ENCODE assay signal across 22 mouse cellular contexts in genomic region chr4:7222922-7223321, GRCm38 (mm10).
DNase-seq lines count a peak whose midpoint lies in the region; ATAC-seq and TF ChIP-seq lines count a peak whose summit lies in the region.
"Had no signal": no experiment of that assay in that cellular context is flagged by ENCODE, and none has a peak within 500 bp of the region (broad histone marks: within the 10 kb centered on the region; RNA-seq: fewer than 3 reads in every experiment).

No protein-coding gene starts in this region.

- H3K9ac ChIP-seq in embryonic facial prominence, embryonic 12.5 days = no peak overlapping the region
- no peak overlapping the region for H3K9ac ChIP-seq in hindbrain, embryonic 12.5 days
- no peak overlapping the region for H3K9ac ChIP-seq in midbrain, embryonic 11.5 days (ENCODE audit: low read length)
- no peak overlapping the region for H3K9ac ChIP-seq in midbrain, embryonic 15.5 days
- H3K9ac ChIP-seq in ES-Bruce4 (ENCODE audit: low read depth, poor library complexity, severe bottlenecking) = no peak overlapping the region
- H3K9ac ChIP-seq: embryonic facial prominence, embryonic 13.5 days had no signal

- no peak overlapping the region for H3K4me3 ChIP-seq in embryonic facial prominence, embryonic 12.5 days
- no peak overlapping the region for H3K4me3 ChIP-seq in embryonic facial prominence, embryonic 10.5 days
- H3K4me3 ChIP-seq in hindbrain, embryonic 12.5 days = no peak overlapping the region
- H3K4me3 ChIP-seq in hindbrain, embryonic 10.5 days = no peak overlapping the region
- H3K4me3 ChIP-seq in midbrain, embryonic 11.5 days (ENCODE audit: low read depth, low read length) = no peak overlapping the region
- H3K4me3 ChIP-seq in midbrain, embryonic 15.5 days = no peak overlapping the region
- H3K4me3 ChIP-seq in ES-Bruce4 (ENCODE audit: low read depth, low read length) = no peak overlapping the region
- H3K4me3 ChIP-seq: embryonic facial prominence, embryonic 13.5 days; heart, embryonic 10.5 days had no signal

- no peak for TF ChIP-seq POLR2A in ES-Bruce4 (IDR thresholded peaks at IDR 0.05; ENCODE audit: insufficient read depth, low read length)

- no peak for TF ChIP-seq EP300 in ES-Bruce4 (IDR thresholded peaks at IDR 0.05; ENCODE audit: insufficient read depth, low read depth, low read length)

- no peaks in the 10 kb centered on the region for H3K36me3 ChIP-seq in embryonic facial prominence, embryonic 12.5 days
- H3K36me3 ChIP-seq in embryonic facial prominence, embryonic 10.5 days (replicated peaks) = no peaks in the 10 kb centered on the region
- no peaks in the 10 kb centered on the region for H3K36me3 ChIP-seq in hindbrain, embryonic 12.5 days
- no peaks in the 10 kb centered on the region for H3K36me3 ChIP-seq in hindbrain, embryonic 10.5 days
- H3K36me3 ChIP-seq in midbrain, embryonic 11.5 days (ENCODE audit: control insufficient read depth, insufficient read depth, low read length) = no peaks in the 10 kb centered on the region
- H3K36me3 ChIP-seq in midbrain, embryonic 15.5 days (replicated peaks) = no peaks in the 10 kb centered on the region
- H3K36me3 ChIP-seq in ES-Bruce4 (ENCODE audit: control insufficient read depth, insufficient read depth, low read length, poor library complexity, severe bottlenecking) = no peaks in the 10 kb centered on the region
- H3K36me3 ChIP-seq: embryonic facial prominence, embryonic 13.5 days; heart, embryonic 10.5 days had no signal

- TF ChIP-seq CTCF in ES-Bruce4 (IDR thresholded peaks at IDR 0.05; ENCODE audit: low read depth, low read length) = no peak

- no peaks in the 10 kb centered on the region for H3K9me3 ChIP-seq in embryonic facial prominence, embryonic 12.5 days
- no peaks in the 10 kb centered on the region for H3K9me3 ChIP-seq in embryonic facial prominence, embryonic 10.5 days
- no peaks in the 10 kb centered on the region for H3K9me3 ChIP-seq in hindbrain, embryonic 12.5 days (replicated peaks)
- no peaks in the 10 kb centered on the region for H3K9me3 ChIP-seq in hindbrain, embryonic 10.5 days
- no peaks in the 10 kb centered on the region for H3K9me3 ChIP-seq in midbrain, embryonic 11.5 days (ENCODE audit: control insufficient read depth, low read length)
- H3K9me3 ChIP-seq in midbrain, embryonic 15.5 days = no peaks in the 10 kb centered on the region
- peaks cover 5% of the 10 kb centered on the region; the same call in 1 of the 2 replicates for H3K9me3 ChIP-seq in ES-Bruce4 (replicated peaks; ENCODE audit: control insufficient read depth, insufficient read depth, low read length, poor library complexity, severe bottlenecking)
- H3K9me3 ChIP-seq: embryonic facial prominence, embryonic 13.5 days; heart, embryonic 10.5 days had no signal

- 96% methylated on average over 3 of the region's 3 CpGs for WGBS in embryonic facial prominence, embryonic 12.5 days
- WGBS in embryonic facial prominence, embryonic 10.5 days = 91% methylated on average over 3 of the region's 3 CpGs
- WGBS in hindbrain, embryonic 12.5 days = 98% methylated on average over 3 of the region's 3 CpGs
- WGBS in hindbrain, embryonic 10.5 days = 91% methylated on average over 3 of the region's 3 CpGs
- WGBS in midbrain, embryonic 11.5 days = 90% methylated on average over 3 of the region's 3 CpGs
- 97% methylated on average over 3 of the region's 3 CpGs for WGBS in midbrain, embryonic 15.5 days

- 0 out of 2 replicates have a peak, but pooled peaks have one; percentile 41 for ATAC-seq in embryonic facial prominence, embryonic 12.5 days (ENCODE audit: insufficient number of reproducible peaks, insufficient read depth, low FRiP score, low TSS enrichment)
- ATAC-seq in hindbrain, embryonic 12.5 days (ENCODE audit: low FRiP score) = 0 out of 2 replicates have a peak, but pooled peaks have one; percentile 22
- no peak for ATAC-seq in midbrain, embryonic 11.5 days (ENCODE audit: low FRiP score)
- ATAC-seq in midbrain, embryonic 15.5 days (replicated peaks) = no peak
- ATAC-seq: CD4-positive, CD25-positive, alpha-beta regulatory T cell, adult 4 months; forebrain, embryonic 16.5 days; intestine, postnatal 0 days had no signal

- no peak overlapping the region for H3K27ac ChIP-seq in embryonic facial prominence, embryonic 12.5 days
- no peak overlapping the region for H3K27ac ChIP-seq in embryonic facial prominence, embryonic 10.5 days (replicated peaks)
- H3K27ac ChIP-seq in hindbrain, embryonic 12.5 days = no peak overlapping the region
- no peak overlapping the region for H3K27ac ChIP-seq in hindbrain, embryonic 10.5 days
- H3K27ac ChIP-seq in midbrain, embryonic 11.5 days (ENCODE audit: low read depth, low read length) = no peak overlapping the region
- H3K27ac ChIP-seq in midbrain, embryonic 15.5 days = no peak overlapping the region
- peak overlapping the region; percentile 51; the same call in 1 of the 2 replicates for H3K27ac ChIP-seq in ES-Bruce4 (ENCODE audit: insufficient read depth, low read length)
- H3K27ac ChIP-seq: embryonic facial prominence, embryonic 13.5 days; heart, embryonic 10.5 days had no signal

- H3K4me2 ChIP-seq in embryonic facial prominence, embryonic 12.5 days (replicated peaks) = no peak overlapping the region
- H3K4me2 ChIP-seq in hindbrain, embryonic 12.5 days (replicated peaks) = no peak overlapping the region
- H3K4me2 ChIP-seq in midbrain, embryonic 11.5 days = no peak overlapping the region
- H3K4me2 ChIP-seq in midbrain, embryonic 15.5 days = no peak overlapping the region
- H3K4me2 ChIP-seq: embryonic facial prominence, embryonic 13.5 days had no signal

- no peak for DNase-seq in embryonic facial prominence, embryonic 10.5 days (ENCODE audit: low spot score)
- no peak for DNase-seq in hindbrain, embryonic 10.5 days (ENCODE audit: low spot score)
- DNase-seq in midbrain, embryonic 11.5 days (ENCODE audit: low spot score, missing footprints) = peak; percentile 82
- DNase-seq: adrenal gland, postnatal 10 days; B cell, adult 2 months; cerebellum, adult 11 months; cerebellum, adult 8-10 months; cerebellum, postnatal 14 days; embryo, embryonic 11 days; gastrocnemius, postnatal 10 days; heart, adult 18-20 months; heart, postnatal 10 days; heart, postnatal 4 days had no signal

- no peaks in the 10 kb centered on the region for H3K27me3 ChIP-seq in embryonic facial prominence, embryonic 12.5 days
- H3K27me3 ChIP-seq in embryonic facial prominence, embryonic 10.5 days (replicated peaks; ENCODE audit: low read depth, poor library complexity, severe bottlenecking) = no peaks in the 10 kb centered on the region
- H3K27me3 ChIP-seq in hindbrain, embryonic 12.5 days = no peaks in the 10 kb centered on the region
- H3K27me3 ChIP-seq in hindbrain, embryonic 10.5 days (ENCODE audit: insufficient read depth, poor library complexity, severe bottlenecking) = no peaks in the 10 kb centered on the region
- no peaks in the 10 kb centered on the region for H3K27me3 ChIP-seq in midbrain, embryonic 11.5 days (ENCODE audit: control insufficient read depth, insufficient read depth, low read length)
- no peaks in the 10 kb centered on the region for H3K27me3 ChIP-seq in midbrain, embryonic 15.5 days (replicated peaks)
- no peaks in the 10 kb centered on the region for H3K27me3 ChIP-seq in ES-Bruce4 (ENCODE audit: control insufficient read depth, insufficient read depth, low read length, poor library complexity, severe bottlenecking)
- H3K27me3 ChIP-seq: embryonic facial prominence, embryonic 13.5 days had no signal

- H3K4me1 ChIP-seq in embryonic facial prominence, embryonic 12.5 days = no peaks in the 10 kb centered on the region
- H3K4me1 ChIP-seq in embryonic facial prominence, embryonic 10.5 days = no peaks in the 10 kb centered on the region
- H3K4me1 ChIP-seq in hindbrain, embryonic 12.5 days = no peaks in the 10 kb centered on the region
- H3K4me1 ChIP-seq in hindbrain, embryonic 10.5 days (replicated peaks) = no peaks in the 10 kb centered on the region
- no peaks in the 10 kb centered on the region for H3K4me1 ChIP-seq in midbrain, embryonic 11.5 days (ENCODE audit: control insufficient read depth, insufficient read depth, low read length)
- no peaks in the 10 kb centered on the region for H3K4me1 ChIP-seq in midbrain, embryonic 15.5 days
- H3K4me1 ChIP-seq in ES-Bruce4 (ENCODE audit: control insufficient read depth, insufficient read depth, low read length) = no peaks in the 10 kb centered on the region
- H3K4me1 ChIP-seq: embryonic facial prominence, embryonic 13.5 days; heart, embryonic 10.5 days had no signal

Comparison
In these comparisons a context has a peak if more than half of its experiments do, and no peak if none do; other contexts are left out.
1. ATAC-seq: peak in embryonic facial prominence, embryonic 12.5 days (single experiment) and hindbrain, embryonic 12.5 days (single experiment); none in midbrain, embryonic 11.5 days (single experiment) and midbrain, embryonic 15.5 days (single experiment).